Mouse (Mus musculus) midbrain, embryonic 13.5 days (tissue): ENCODE measurements around the gene Card10. TPM values are rescaled to one million over a fixed set of nuclear protein-coding genes. Genes with fewer than 3 reads are reported as not detected.

Experiments
- ATAC-seq: fragments of 200-750 bp; cut with Nextera tagmentation; 2 replicates; pipeline ENCODE4 v1.8.0; 2017; ENCODE audit warnings: mild to moderate bottlenecking, moderate TSS enrichment, moderate library complexity
- H3K27ac ChIP-seq: fragments of 300-500 bp; sonication (generic); 2 replicates; pipeline ENCODE4 v1.5.1; 2015; ENCODE audit warnings: inconsistent platforms, mild to moderate bottlenecking, moderate library complexity
- H3K27me3 ChIP-seq: fragments of 300-500 bp; sonication (generic); 2 replicates; pipeline ENCODE4 v1.6.1; 2015; ENCODE audit warnings: mild to moderate bottlenecking, inconsistent platforms
- H3K36me3 ChIP-seq: fragments of 300-500 bp; sonication (generic); 2 replicates; pipeline ENCODE4 v1.6.1; 2015; ENCODE audit warnings: mild to moderate bottlenecking, inconsistent platforms
- H3K4me1 ChIP-seq: fragments of 300-500 bp; sonication (generic); replicated peaks from 2 replicates; pipeline ENCODE4 v1.6.1; 2015; ENCODE audit warnings: inconsistent platforms
- H3K4me2 ChIP-seq: fragments of 300-500 bp; sonication (generic); replicated peaks from 2 replicates; pipeline ENCODE4 v1.6.1; 2015; ENCODE audit warnings: moderate library complexity, mild to moderate bottlenecking, inconsistent platforms
- H3K4me3 ChIP-seq: fragments of 300-500 bp; sonication (generic); replicated peaks from 2 replicates; pipeline ENCODE4 v1.5.1; 2015; ENCODE audit warnings: mild to moderate bottlenecking, inconsistent platforms
- H3K9ac ChIP-seq: fragments of 300-500 bp; sonication (generic); replicated peaks from 2 replicates; pipeline ENCODE4 v1.6.1; 2015; ENCODE audit warnings: mild to moderate bottlenecking, inconsistent platforms
- H3K9me3 ChIP-seq: fragments of 300-500 bp; sonication (generic); 2 replicates; pipeline ENCODE4 v1.6.1; 2016; ENCODE audit warnings: mild to moderate bottlenecking, inconsistent platforms
- WGBS: fragments of 180-500 bp; shearing (Covaris S2); methylation state at CpG from one replicate; pipeline ENCODE4 v1.1.7; 2015; 5-methylcytosine and 5-hydroxymethylcytosine counted together
- polyA plus RNA-seq: library from polyadenylated mRNA; unstranded; fragments of >200 nt; fragmentation: Nextera tagmentation; extraction: Ambion mirVana; gene quantifications from 2 replicates; pipeline ENCODE4 v1.2.1, GENCODE M21; 2015

Card10 gene
- polyA plus RNA-seq, 1 experiment from 2014 or later: 1.2 TPM

DNA sequence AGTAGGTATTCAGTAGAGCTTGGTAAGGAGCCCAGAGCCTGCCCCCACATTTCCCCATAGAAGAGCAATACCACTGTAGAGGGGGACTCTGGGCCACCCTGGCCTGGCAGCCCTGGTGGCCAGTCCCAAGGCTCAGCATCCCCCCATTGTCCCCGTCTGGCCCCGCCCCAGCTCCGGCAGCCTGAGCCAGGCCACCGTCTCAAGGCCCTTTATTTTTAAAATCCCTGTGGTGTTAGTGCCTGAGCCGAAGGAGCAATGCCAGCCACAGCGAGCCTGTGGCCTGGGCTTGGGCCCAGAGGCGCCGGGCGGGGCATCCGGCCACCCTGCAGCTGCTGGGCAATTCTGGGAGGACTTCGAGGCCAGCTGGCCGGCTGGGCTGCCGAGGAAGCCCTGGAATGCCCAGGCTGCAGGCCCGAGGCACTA is 29.9 kb upstream of the Card10 start:
- Histone ChIP-seq H3K4me1 (peaks cover 44% of the 10 kb centered on the region), H3K9ac (peak overlapping the region; percentile 44; the same call in 1 of the 2 replicates), H3K36me3 (no peaks in the 10 kb centered on the region), H3K27ac (peak overlapping the region; percentile 77), H3K9me3 (no peaks in the 10 kb centered on the region), H3K4me2 (no peak overlapping the region), H3K4me3 (no peak overlapping the region), H3K27me3 (peaks cover 2% of the 10 kb centered on the region)
- peak; percentile 67 for ATAC-seq
- 3% methylated on average over 14 of the region's 14 CpGs for WGBS

DNA sequence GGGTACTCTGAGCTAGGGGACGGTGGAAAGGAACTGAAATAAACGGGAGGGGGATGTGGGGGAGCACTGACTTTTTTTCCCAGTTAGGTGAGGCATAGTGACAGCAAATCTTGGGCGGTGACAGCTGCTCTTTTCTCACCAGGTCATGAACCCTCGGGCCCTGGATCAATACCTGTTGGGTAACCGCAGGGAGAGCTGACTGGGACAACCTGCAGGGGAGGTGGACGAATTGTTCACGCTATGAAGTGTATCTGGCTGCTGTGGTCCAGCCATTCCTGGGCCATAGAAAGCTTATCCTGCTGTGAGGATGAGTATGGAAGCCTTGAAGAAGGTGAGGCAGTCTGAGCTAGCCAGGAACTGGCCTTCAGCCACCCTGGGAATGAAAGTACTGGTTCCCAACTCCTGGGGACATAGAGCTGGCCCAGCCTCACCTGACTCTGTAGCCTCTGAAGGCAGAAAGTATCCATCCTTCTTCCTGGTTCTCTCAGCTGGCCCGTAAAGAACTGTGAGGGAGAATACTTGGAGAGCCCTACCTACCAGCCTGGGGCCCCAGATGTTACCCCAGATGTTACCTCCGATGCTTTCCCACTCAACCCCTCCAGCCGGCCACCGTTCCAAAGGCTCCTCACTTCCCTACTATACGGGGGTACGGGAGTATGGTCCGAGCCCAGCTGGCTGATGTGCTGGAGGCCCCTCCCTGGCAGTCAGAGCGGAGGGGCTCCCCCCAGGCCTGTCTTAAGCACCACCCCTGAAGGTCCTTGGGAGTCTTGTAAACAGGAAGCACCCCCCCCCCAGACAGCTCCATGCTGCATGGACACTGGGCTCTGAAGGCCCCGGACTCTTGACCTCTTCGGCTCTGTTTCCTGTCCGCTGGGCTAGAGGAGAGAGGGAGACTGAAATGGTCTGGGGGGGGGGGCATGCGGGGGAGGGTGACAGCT is 29.1 kb upstream of the Card10 start:
- ATAC-seq: peak; percentile 32
- Histone ChIP-seq H3K36me3 (no peaks in the 10 kb centered on the region), H3K27ac (peak overlapping the region; percentile 77; the same call in 1 of the 2 replicates), H3K9ac (no peak overlapping the region), H3K27me3 (peaks cover 8% of the 10 kb centered on the region), H3K9me3 (no peaks in the 10 kb centered on the region), H3K4me2 (no peak overlapping the region), H3K4me1 (peaks cover 44% of the 10 kb centered on the region), H3K4me3 (no peak overlapping the region)
- WGBS: 61% methylated on average over 19 of the region's 19 CpGs

DNA sequence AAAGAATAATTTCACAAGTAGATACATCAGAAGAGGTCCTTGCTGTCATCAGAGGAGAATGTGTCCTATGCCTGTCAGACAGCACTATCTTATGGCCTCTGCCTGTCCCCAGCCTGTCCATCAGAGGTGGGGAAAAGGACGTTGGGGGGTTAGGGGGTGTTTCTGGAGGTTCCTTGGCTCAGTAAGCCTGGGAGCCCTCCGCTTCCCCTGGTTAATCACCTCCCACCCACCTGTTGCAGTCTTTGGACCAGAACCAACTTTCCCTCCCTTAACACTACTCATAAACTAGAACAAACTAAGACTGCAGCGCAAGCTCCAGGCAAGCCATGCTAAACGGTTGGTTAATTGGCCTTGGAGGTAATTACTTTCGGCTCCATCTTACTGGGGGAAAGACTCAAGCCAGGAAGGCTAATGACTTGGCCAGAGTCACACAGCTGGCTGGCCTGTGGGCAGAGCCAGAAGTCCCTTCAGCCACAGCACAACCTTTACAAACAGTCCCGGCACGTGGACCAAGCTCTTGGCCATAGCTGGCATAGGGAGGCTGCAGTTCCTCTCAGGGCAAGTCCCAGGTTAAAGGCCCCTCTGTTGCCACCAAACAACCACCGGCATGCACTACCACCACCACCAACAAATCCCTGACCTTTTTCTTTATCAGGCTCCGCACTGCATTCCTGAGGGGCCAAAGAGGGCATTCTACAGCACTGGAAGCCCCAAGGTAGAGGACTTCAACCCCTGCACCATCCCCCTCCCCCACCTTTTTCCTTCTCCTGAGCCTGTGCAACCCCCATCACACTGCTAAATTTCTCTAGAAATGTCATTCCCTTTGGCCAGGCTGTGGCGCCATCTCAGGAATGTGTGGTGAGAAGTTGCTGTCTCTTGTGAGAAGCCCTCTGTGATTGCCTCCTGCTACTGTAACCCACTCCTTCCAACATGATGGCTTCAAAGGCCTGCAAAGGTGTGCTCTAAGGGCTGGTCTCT is 28.2 kb upstream of the Card10 start:
- Histone ChIP-seq H3K4me1 (peaks cover 45% of the 10 kb centered on the region), H3K9ac (no peak overlapping the region), H3K36me3 (no peaks in the 10 kb centered on the region), H3K27ac (no peak overlapping the region), H3K9me3 (no peaks in the 10 kb centered on the region), H3K4me3 (no peak overlapping the region), H3K4me2 (no peak overlapping the region), H3K27me3 (peaks cover 11% of the 10 kb centered on the region)
- 82% methylated on average over 10 of the region's 10 CpGs for WGBS
- ATAC-seq: no peak

DNA sequence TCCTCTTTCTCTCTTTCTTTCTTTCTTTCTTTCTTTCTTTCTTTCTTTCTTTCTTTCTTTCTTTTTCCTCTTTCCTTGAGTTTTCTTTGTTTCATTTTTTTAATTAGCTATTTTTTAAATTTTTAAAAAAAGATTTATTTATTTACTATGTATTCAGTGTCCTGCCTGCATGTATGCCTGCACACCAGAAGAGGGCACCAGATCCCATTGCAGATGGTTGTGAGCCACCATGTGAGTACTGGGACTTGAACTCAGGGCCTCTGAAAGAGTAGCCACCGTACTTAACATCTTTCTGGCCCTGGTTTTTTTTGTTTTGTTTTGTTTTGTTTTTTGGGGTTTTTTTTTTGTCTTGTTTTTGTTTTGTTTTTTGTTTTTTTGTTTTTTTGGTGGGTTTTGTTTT is 26.8 kb upstream of the Card10 start:
- Histone ChIP-seq H3K9ac (no peak overlapping the region), H3K9me3 (no peaks in the 10 kb centered on the region), H3K27me3 (peaks cover 15% of the 10 kb centered on the region), H3K36me3 (no peaks in the 10 kb centered on the region), H3K27ac (no peak overlapping the region), H3K4me1 (peaks cover 32% of the 10 kb centered on the region), H3K4me3 (no peak overlapping the region), H3K4me2 (no peak overlapping the region)
- WGBS: 82% methylated on average over 1 of the region's 1 CpGs
- ATAC-seq: no peak

DNA sequence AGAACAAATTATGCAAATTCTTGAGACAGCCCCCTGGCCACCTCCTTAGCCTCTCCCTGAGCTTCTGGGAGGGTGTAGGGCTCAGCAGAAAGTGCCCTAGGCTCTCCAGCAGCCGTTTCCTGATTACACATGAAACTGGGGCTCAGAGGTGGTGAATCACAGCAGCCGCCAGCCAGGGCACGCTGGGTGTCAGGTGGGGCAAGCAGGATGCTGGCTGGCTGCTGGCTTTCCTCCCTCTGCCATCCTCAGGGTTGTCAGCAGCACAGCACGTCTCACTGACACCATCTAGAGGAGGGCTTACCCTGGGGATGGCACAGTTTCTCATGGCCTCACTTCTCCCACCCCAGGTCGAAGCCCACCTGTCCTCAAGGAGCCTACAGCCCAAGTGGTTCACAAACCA is 25.5 kb upstream of the Card10 start:
- Histone ChIP-seq H3K9ac (0 out of 2 replicates have a peak overlapping the region, but pooled peaks have one; percentile 14), H3K27me3 (peaks cover 15% of the 10 kb centered on the region), H3K27ac (no peak overlapping the region), H3K9me3 (no peaks in the 10 kb centered on the region), H3K4me3 (no peak overlapping the region), H3K36me3 (no peaks in the 10 kb centered on the region), H3K4me1 (peaks cover 27% of the 10 kb centered on the region), H3K4me2 (no peak overlapping the region)
- 28% methylated on average over 5 of the region's 5 CpGs for WGBS
- no peak for ATAC-seq

DNA sequence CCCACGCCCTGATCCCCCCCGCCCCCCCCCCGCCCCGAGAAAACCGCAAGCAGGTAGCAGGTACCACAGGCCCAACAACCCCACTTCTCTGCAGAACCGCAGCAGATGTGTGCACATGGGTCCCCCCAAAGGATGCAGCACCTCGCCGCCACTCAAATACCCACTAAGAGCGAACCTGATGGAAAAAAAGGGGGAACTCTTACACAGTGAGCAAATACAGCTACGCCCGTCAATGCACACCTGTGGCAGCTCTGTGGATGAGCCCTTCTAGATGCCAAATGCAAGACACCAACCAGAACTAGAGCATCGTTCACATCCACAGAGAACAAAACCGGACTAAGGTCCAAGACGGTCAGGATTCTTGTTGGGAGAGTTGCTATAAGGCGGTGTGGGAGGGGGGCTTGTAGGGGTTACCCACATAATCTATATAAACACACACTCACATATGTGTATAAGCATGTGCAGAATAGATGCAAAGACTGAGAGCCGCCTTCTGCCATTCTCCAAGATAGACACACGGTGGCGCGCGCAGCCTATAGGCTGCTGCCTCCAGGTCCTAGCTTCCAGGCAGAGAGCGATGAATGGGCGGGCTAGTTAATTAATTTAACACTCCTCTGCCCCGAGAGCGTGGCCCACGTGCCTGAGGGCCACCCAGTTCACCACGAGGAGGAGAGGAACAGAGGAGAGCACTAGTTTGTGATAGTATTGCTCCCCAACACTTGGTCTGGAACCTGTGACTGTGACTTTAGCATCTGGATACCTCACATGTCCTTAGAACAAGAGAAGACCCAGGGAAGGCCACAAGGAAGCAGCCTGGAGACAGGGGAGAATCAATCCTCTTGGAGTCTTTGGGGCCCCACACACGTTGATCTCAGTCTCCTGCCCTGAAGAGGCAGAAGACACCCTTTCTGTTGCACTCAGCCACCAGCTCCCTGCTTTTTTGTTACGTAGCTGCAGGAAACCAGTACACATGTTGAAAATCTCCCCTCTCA is 23.7 kb upstream of the Card10 start:
- 25% methylated on average over 28 of the region's 28 CpGs for WGBS
- Histone ChIP-seq H3K9me3 (no peaks in the 10 kb centered on the region), H3K27ac (no peak overlapping the region), H3K36me3 (no peaks in the 10 kb centered on the region), H3K9ac (no peak overlapping the region), H3K27me3 (peaks cover 15% of the 10 kb centered on the region), H3K4me3 (no peak overlapping the region), H3K4me2 (no peak overlapping the region), H3K4me1 (peaks cover 15% of the 10 kb centered on the region)
- ATAC-seq: peak; percentile 76

DNA sequence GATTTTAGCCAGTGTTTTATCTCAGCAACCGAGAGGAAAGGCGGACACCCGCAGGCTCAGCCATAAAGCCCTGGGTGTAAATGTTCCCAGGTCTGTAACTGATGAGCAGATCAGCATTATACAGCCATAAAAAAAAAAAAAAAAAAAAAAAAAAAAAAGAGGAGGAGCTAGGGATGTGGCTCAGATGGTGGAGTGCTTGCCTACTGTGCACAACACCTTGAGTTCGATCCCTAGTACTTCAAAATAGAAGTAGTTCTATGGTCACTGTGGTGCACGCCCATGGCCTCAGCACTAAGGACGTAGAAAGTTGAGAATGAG is 13.2 kb upstream of the Card10 start:
- Histone ChIP-seq H3K4me1 (no peaks in the 10 kb centered on the region), H3K9ac (no peak overlapping the region), H3K4me2 (no peak overlapping the region), H3K27ac (no peak overlapping the region), H3K4me3 (no peak overlapping the region), H3K9me3 (no peaks in the 10 kb centered on the region), H3K27me3 (peaks cover 6% of the 10 kb centered on the region; the same call in 1 of the 2 replicates), H3K36me3 (no peaks in the 10 kb centered on the region)
- no peak for ATAC-seq
- 81% methylated on average over 6 of the region's 6 CpGs for WGBS

DNA sequence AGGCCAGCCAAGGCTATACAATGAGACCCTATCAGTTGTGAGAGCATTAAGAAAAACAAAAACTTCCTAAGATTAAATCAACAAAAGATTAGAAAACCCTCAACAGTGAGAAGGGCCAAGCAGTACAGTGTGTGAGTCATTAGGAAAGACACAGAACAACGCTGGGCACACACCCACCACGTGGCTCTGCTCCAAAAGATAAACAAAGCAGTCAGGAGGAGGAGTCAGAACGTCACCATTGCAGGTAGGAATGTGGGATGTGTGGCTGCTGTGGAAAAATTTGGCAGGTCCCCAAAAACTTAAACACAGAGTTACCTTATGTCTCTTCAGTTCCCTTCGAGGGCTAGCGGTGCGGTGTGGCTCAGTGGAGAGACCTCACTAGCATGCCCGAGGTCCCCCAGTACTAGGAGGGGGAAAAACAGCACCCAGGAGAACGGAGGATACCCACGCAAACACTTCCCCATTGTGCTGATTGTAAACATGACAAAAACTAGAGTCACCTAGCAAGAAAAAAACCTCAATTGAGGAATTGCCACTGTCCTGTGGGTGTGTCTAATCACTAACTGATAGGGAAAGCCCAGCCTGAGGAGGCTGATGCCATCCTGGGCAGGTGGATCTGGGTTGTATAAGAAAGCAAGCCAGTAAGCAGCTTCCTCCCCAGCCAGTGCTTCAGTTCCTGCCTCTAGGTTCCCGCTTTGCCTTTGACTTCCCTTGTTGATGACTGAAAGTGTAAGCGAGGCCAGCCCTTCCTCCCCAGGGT is 12.7 kb upstream of the Card10 start:
- Histone ChIP-seq H3K27ac (no peak overlapping the region), H3K27me3 (peaks cover 4% of the 10 kb centered on the region; the same call in 1 of the 2 replicates), H3K4me3 (no peak overlapping the region), H3K9me3 (no peaks in the 10 kb centered on the region), H3K36me3 (no peaks in the 10 kb centered on the region), H3K4me1 (no peaks in the 10 kb centered on the region), H3K4me2 (no peak overlapping the region), H3K9ac (no peak overlapping the region)
- no peak for ATAC-seq
- 67% methylated on average over 11 of the region's 11 CpGs for WGBS

DNA sequence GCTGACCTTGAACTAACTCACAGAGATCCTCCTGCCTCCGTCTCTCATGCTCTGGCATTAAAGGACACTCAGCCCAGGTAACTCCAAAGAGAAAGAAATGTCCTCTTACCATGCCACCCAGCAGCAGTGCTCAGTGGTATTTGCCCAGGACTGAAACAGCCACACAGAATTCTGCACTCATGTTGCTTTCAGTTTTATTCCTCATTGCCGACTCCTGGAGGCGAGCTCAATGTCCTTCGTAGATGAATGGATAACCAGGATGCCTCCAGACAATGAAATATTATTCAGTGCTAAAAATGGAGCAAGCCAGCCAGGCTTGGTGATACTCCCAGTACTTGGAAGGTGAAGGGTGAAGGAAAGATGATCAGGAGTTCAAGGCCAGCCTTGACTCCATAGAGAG is 10.8 kb upstream of the Card10 start:
- Histone ChIP-seq H3K9ac (no peak overlapping the region), H3K27ac (no peak overlapping the region), H3K4me1 (no peaks in the 10 kb centered on the region), H3K4me2 (no peak overlapping the region), H3K27me3 (no peaks in the 10 kb centered on the region), H3K4me3 (no peak overlapping the region), H3K36me3 (no peaks in the 10 kb centered on the region), H3K9me3 (no peaks in the 10 kb centered on the region)
- 89% methylated on average over 4 of the region's 4 CpGs for WGBS
- ATAC-seq: no peak

DNA sequence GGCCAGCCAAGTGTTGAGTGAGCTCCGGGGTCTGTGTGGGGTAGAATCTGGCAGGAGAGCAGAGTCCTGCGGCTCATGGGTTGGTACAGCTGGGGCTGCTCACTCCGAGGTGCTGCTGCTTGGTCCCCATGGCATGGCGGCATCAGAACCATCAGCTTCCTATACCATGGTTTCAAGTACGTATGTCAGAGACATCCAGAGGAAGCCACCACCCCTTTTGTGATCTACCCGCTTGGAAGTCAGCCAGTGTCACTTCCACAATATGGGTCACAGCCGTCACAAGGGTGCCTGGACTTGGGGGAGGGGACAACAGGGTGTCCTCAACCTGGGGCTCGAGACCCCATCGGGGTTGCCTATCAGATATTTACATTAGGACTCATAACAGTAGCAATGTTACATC is 7.3 kb upstream of the Card10 start:
- Histone ChIP-seq H3K4me2 (no peak overlapping the region), H3K27ac (no peak overlapping the region), H3K27me3 (peaks cover 22% of the 10 kb centered on the region; the same call in 1 of the 2 replicates), H3K4me3 (no peak overlapping the region), H3K9ac (no peak overlapping the region), H3K9me3 (no peaks in the 10 kb centered on the region), H3K4me1 (no peaks in the 10 kb centered on the region), H3K36me3 (no peaks in the 10 kb centered on the region)
- 82% methylated on average over 9 of the region's 9 CpGs for WGBS
- no peak for ATAC-seq

DNA sequence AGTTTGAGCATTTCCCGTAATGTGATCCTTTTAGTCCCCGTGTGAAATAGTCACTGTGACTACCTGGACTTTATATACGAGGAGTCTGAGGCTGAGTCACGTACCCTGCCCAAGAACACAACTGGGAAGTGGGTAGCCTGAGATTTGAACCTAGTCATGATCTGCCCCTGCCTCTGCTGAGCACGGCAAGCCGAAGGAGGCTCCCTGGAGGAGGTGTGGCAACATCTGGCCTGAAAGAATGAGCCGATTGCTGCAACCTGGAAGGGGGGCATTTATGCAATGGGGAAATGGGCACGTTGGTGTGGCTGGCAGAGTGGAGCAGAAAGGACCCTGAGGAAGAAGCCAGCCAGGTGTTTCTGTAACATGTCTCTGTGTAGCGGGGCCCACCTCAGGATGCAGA is 6.9 kb upstream of the Card10 start:
- WGBS: 77% methylated on average over 9 of the region's 9 CpGs

More for the DNA sequence above, 6.9 kb upstream of the Card10 start:
- no peak overlapping the region for H3K27ac ChIP-seq
- peaks cover 26% of the 10 kb centered on the region for H3K27me3 ChIP-seq
- no peak overlapping the region for H3K4me3 ChIP-seq
- no peak for ATAC-seq
- no peaks in the 10 kb centered on the region for H3K9me3 ChIP-seq
- no peak overlapping the region for H3K4me2 ChIP-seq
- no peaks in the 10 kb centered on the region for H3K36me3 ChIP-seq
- H3K4me1 ChIP-seq: no peaks in the 10 kb centered on the region
- no peak overlapping the region for H3K9ac ChIP-seq
